Mouse (Mus musculus) activated CD4-positive, CD25-positive, alpha-beta regulatory T cell, adult 9 weeks (primary cell): ENCODE measurements around the gene Olfr150. TPM values are rescaled to one million over a fixed set of nuclear protein-coding genes. Genes with fewer than 3 reads are reported as not detected.

ENCODE experiments used
- polyA plus RNA-seq: library from polyadenylated mRNA; unstranded; fragments of 100-300 nt; shearing (Covaris generic); gene quantifications from one replicate; pipeline ENCODE4 v1.2.1, GENCODE M21; 2017

Olfr150 gene
- polyA plus RNA-seq, result not detected

GRCm38 (mm10) chr9:39730678-39731077, at the start of gene Olfr150:
Gene Olfr150 (plus strand): TSS chr9:39730978.

GRCm38 (mm10) chr9:39707017-39707416, 23.8 kb upstream of the Olfr150 start, which contains the start of gene Olfr149:
Gene Olfr149 (minus strand): TSS chr9:39707117.

DNA sequence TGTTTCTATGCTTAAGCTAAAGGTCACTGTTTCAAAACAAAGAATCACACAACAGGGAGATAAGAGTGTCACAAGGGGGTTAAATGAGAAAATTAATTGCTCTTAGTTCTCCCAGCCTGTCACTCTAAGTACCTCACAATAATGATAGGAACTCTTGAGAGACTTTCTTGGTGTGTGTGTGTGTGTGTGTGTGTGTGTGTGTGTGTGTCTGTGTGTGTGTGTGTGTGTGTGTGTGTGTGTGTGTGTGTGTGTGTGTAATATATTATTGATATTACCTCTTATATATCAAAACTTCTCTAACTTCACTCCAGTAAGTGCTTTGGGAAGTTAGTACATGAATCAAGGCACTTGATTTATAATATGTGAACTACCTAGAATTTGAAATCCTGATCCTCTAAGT, 19.7 kb upstream of the Olfr150 start, which contains the start of gene Olfr965:
Olfr965 (plus strand) TSS at position 301 of the 400 bp plus-strand sequence.

GRCm38 (mm10) chr9:39745949-39746348, 15.2 kb downstream of the Olfr150 start, which contains the start of gene Olfr967:
Gene Olfr967 (plus strand): TSS chr9:39746249.

DNA sequence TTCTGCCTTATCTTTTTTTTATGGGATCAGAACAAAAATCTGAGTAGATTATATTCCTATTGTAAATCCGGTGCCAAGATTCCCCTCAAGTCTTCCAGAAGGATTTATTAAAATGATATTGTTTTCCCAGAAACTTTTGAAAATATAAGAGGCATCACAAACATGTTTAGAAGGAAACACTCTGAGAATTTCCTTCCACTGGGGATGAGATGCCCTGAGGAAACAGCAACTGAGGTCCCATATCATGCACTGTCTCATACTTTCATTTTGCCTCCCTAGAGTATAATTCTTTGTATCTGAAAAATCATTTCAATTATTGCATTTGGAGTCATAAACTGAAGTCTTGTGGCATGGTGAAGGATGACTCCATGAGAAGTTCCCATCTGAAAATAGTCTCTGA, 52.4 kb downstream of the Olfr150 start, which contains the start of gene Olfr968:
Olfr968 (minus strand) TSS at position 101 of the 400 bp plus-strand sequence.

Other genes with a start within 250 kb of the Olfr150 start
- gene Olfr44, start 237.0 kb upstream of the Olfr150 start, polyA plus RNA-seq, result not detected
- gene Olfr957, start 215.2 kb upstream of the Olfr150 start, polyA plus RNA-seq, result not detected
- gene Olfr958, start 176.9 kb upstream of the Olfr150 start, polyA plus RNA-seq, result not detected
- not detected for gene Olfr959, start 155.4 kb upstream of the Olfr150 start, polyA plus RNA-seq
- gene AW551984, start 126.6 kb upstream of the Olfr150 start, polyA plus RNA-seq, result not detected
- not detected for gene Olfr148, start 120.3 kb upstream of the Olfr150 start, polyA plus RNA-seq
- gene Olfr960, start 109.6 kb upstream of the Olfr150 start, polyA plus RNA-seq, result not detected
- gene Olfr961, start 85.9 kb upstream of the Olfr150 start, polyA plus RNA-seq, result not detected
- not detected for gene Olfr963, start 63.8 kb upstream of the Olfr150 start, polyA plus RNA-seq
- not detected for gene Olfr149, start 23.9 kb upstream of the Olfr150 start, polyA plus RNA-seq
- not detected for gene Olfr965, start 19.6 kb upstream of the Olfr150 start, polyA plus RNA-seq
- not detected for gene Olfr967, start 15.3 kb downstream of the Olfr150 start, polyA plus RNA-seq
- not detected for gene Olfr968, start 52.3 kb downstream of the Olfr150 start, polyA plus RNA-seq
- not detected for gene Olfr969, start 60.0 kb downstream of the Olfr150 start, polyA plus RNA-seq
- gene Olfr970, start 77.9 kb downstream of the Olfr150 start, polyA plus RNA-seq, result not detected
- gene Olfr971, start 105.9 kb downstream of the Olfr150 start, polyA plus RNA-seq, result not detected
- not detected for gene Olfr972, start 135.4 kb downstream of the Olfr150 start, polyA plus RNA-seq
- not detected for gene Olfr229, start 176.4 kb downstream of the Olfr150 start, polyA plus RNA-seq
- not detected for gene Olfr974, start 206.5 kb downstream of the Olfr150 start, polyA plus RNA-seq
- gene Olfr975, start 221.1 kb downstream of the Olfr150 start, polyA plus RNA-seq, result not detected
- not detected for gene Olfr976, start 230.2 kb downstream of the Olfr150 start, polyA plus RNA-seq